Mouse (Mus musculus): ENCODE data around the gene Fam19a3. TPM values are rescaled to one million over a fixed set of nuclear protein-coding genes. Genes with fewer than 3 reads are reported as not detected.
"Not testable (repeated sequence)": the region's sequence is repeated elsewhere in the genome, so short reads cannot be mapped to it uniquely, and the experiment has no call there.

Gene Fam19a3
- 0.12 and 0.20 TPM in 2 replicates for polyA plus RNA-seq (2015; fragmentation: Nextera tagmentation; extraction: Ambion mirVana)

DNA sequence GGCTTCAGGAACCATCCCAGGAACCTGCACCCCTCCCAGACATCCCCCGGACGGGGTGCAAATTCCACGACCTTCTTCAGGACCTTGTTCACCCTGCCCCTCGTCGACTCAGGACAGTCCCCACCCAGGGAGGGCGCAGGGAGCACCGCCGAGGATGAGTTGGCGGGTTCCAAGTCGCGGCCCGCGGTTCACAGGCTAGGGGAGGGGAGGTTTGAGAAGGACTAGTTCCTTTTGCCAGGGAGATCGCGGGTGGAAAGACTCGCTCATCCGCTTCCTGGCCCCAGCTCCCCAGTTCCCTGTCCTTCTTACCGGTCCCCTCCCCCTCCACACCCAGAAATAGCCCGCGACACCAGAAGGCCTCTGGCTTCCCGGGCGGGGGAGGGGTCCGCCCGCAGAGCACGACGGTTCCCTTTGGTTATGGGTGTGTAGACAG, at the start of gene Fam19a3:
Fam19a3 (minus strand) TSS at position 370 of the 433 bp plus-strand sequence.
- Histone ChIP-seq H3K4me2 (replicated peaks) (peak within 1 kb of the TSS; percentile 98), H3K4me3 (replicated peaks) (peak within 1 kb of the TSS; percentile 54), H3K27ac (replicated peaks) (no peak within 1 kb of the TSS), H3K9me3 (replicated peaks) (no peaks in the 10 kb centered on the region), H3K4me1 (peaks cover 29% of the 10 kb centered on the region), H3K36me3 (no peaks in the 10 kb centered on the region), H3K27me3 (peaks cover 72% of the 10 kb centered on the region), H3K9ac (peak within 1 kb of the TSS; percentile 33; the same call in 1 of the 2 replicates)
- under 1% methylated on average over 26 of the region's 26 CpGs for WGBS
- ATAC-seq (ENCODE audit: insufficient number of reproducible peaks, low FRiP score, low TSS enrichment, low read depth), result no peak

DNA sequence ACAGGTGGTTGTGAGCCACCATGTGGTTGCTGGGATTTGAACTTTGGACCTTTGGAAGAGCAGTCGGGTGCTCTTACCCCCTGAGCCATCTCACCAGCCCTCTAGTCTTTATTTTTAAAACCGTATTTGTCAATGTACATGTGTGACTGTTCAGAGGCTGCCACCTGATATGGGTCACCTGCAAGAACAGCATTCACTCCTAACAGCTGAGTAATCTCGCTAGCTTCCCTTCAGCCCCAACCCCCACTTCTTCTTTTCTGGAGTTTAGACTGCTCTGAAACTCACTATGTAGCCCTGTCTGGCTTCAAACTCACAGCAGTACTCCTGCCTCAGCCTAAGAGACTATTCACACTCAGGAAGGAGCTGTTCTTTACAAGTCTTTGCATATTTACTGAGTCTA, 40.8 kb upstream of the Fam19a3 start:
- Histone ChIP-seq H3K9ac (no peak overlapping the region), H3K4me3 (replicated peaks) (no peak overlapping the region), H3K27ac (replicated peaks) (no peak overlapping the region), H3K4me1 (peaks cover 11% of the 10 kb centered on the region), H3K4me2 (replicated peaks) (no peak overlapping the region), H3K9me3 (replicated peaks) (no peaks in the 10 kb centered on the region), H3K36me3 (peaks cover 31% of the 10 kb centered on the region), H3K27me3 (no peaks in the 10 kb centered on the region)
- 78% methylated on average over 3 of the region's 3 CpGs for WGBS
- ATAC-seq (ENCODE audit: insufficient number of reproducible peaks, low FRiP score, low TSS enrichment, low read depth), result no peak

- no peak overlapping the region for H3K4me2 ChIP-seq (replicated peaks)
- H3K9ac ChIP-seq, result no peak overlapping the region
- H3K27me3 ChIP-seq, result no peaks in the 10 kb centered on the region
- H3K4me3 ChIP-seq (replicated peaks), result no peak overlapping the region
- no peak for ATAC-seq (ENCODE audit: insufficient number of reproducible peaks, low FRiP score, low TSS enrichment, low read depth)
- WGBS, result 52% methylated on average over 1 of the region's 1 CpGs
- no peak overlapping the region for H3K27ac ChIP-seq (replicated peaks)
- H3K9me3 ChIP-seq (replicated peaks), result no peaks in the 10 kb centered on the region
- peaks cover 21% of the 10 kb centered on the region for H3K4me1 ChIP-seq
- H3K36me3 ChIP-seq, result peaks cover 17% of the 10 kb centered on the region
Observed at GRCm38 (mm10) chr3:104820426-104820825, 38.8 kb upstream of the Fam19a3 start.

DNA sequence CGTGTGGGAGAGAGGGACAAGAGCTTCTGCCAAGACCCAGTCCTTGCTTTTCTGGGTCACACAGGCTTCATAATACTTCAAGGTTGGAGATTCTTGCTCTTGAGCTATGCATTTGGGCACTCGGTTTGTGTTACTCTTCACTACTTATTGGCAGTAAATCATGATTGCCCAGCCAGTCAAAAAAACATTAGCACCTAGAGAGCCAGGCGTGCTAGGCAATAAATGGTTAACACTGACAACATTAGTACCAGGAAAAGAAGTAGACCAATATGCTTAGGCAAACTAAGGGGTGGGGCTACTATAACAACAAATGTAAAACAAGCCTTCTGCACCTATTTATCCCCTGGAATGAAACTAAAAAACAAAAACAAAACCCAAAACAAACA, 37.1 kb upstream of the Fam19a3 start:
- no peak overlapping the region for H3K9ac ChIP-seq
- WGBS, result 7% methylated on average over 3 of the region's 3 CpGs
- ATAC-seq (ENCODE audit: insufficient number of reproducible peaks, low FRiP score, low TSS enrichment, low read depth), result no peak

GRCm38 (mm10) chr3:104817991-104818748, 36.5 kb upstream of the Fam19a3 start, which contains the start of gene Mov10:
Gene Mov10, minus strand, starts transcription at chr3:104818563.
- peaks cover 13% of the 10 kb centered on the region for H3K36me3 ChIP-seq
- WGBS, result under 1% methylated on average over 40 of the region's 40 CpGs
- peak within 1 kb of the TSS; percentile 97 for H3K27ac ChIP-seq (replicated peaks)
- peak within 1 kb of the TSS; percentile 94 for H3K4me3 ChIP-seq (replicated peaks)
- peaks cover 21% of the 10 kb centered on the region for H3K4me1 ChIP-seq
- peak; percentile 81 for ATAC-seq (ENCODE audit: insufficient number of reproducible peaks, low FRiP score, low TSS enrichment, low read depth)
- peak within 1 kb of the TSS; percentile 75 for H3K4me2 ChIP-seq (replicated peaks)
- no peaks in the 10 kb centered on the region for H3K27me3 ChIP-seq
- H3K9me3 ChIP-seq (replicated peaks), result no peaks in the 10 kb centered on the region
- H3K9ac ChIP-seq, result peak within 1 kb of the TSS; percentile 96

More for the DNA sequence above, 37.1 kb upstream of the Fam19a3 start:
- Histone ChIP-seq H3K36me3 (peaks cover 13% of the 10 kb centered on the region), H3K4me1 (peaks cover 21% of the 10 kb centered on the region), H3K27me3 (no peaks in the 10 kb centered on the region), H3K9me3 (replicated peaks) (no peaks in the 10 kb centered on the region), H3K4me2 (replicated peaks) (peak overlapping the region; percentile 75), H3K27ac (replicated peaks) (peak overlapping the region; percentile 97), H3K4me3 (replicated peaks) (peak overlapping the region; percentile 94)

- Histone ChIP-seq H3K4me2 (replicated peaks) (peak overlapping the region; percentile 75), H3K36me3 (peaks cover 13% of the 10 kb centered on the region), H3K27me3 (no peaks in the 10 kb centered on the region), H3K4me1 (peaks cover 21% of the 10 kb centered on the region), H3K9me3 (replicated peaks) (no peaks in the 10 kb centered on the region), H3K4me3 (replicated peaks) (peak overlapping the region; percentile 94), H3K9ac (peak overlapping the region; percentile 96), H3K27ac (replicated peaks) (peak overlapping the region; percentile 97)
- peak; percentile 86 for ATAC-seq (ENCODE audit: insufficient number of reproducible peaks, low FRiP score, low TSS enrichment, low read depth)
- 0% methylated on average over 38 of the region's 46 CpGs for WGBS
Observed at GRCm38 (mm10) chr3:104817481-104817990, 35.9 kb upstream of the Fam19a3 start.

- Histone ChIP-seq H3K27ac (replicated peaks) (no peak overlapping the region), H3K4me3 (replicated peaks) (no peak overlapping the region), H3K4me2 (replicated peaks) (no peak overlapping the region), H3K9ac (no peak overlapping the region), H3K4me1 (peaks cover 21% of the 10 kb centered on the region), H3K9me3 (replicated peaks) (no peaks in the 10 kb centered on the region), H3K36me3 (peaks cover 4% of the 10 kb centered on the region; the same call in 1 of the 2 replicates), H3K27me3 (no peaks in the 10 kb centered on the region)
- 94% methylated on average over 7 of the region's 7 CpGs for WGBS
- ATAC-seq (ENCODE audit: insufficient number of reproducible peaks, low FRiP score, low TSS enrichment, low read depth), result no peak
Observed at GRCm38 (mm10) chr3:104816130-104816529, 34.5 kb upstream of the Fam19a3 start.

- Histone ChIP-seq H3K4me3 (replicated peaks) (no peak overlapping the region), H3K27ac (replicated peaks) (no peak overlapping the region), H3K4me2 (replicated peaks) (no peak overlapping the region), H3K9me3 (replicated peaks) (no peaks in the 10 kb centered on the region), H3K27me3 (no peaks in the 10 kb centered on the region), H3K4me1 (peaks cover 21% of the 10 kb centered on the region), H3K36me3 (0 out of 2 replicates have a peak, but pooled peaks cover under 1% of the 10 kb centered on the region), H3K9ac (no peak overlapping the region)
- no peak for ATAC-seq (ENCODE audit: insufficient number of reproducible peaks, low FRiP score, low TSS enrichment, low read depth)
- 84% methylated on average over 2 of the region's 2 CpGs for WGBS
Observed at GRCm38 (mm10) chr3:104815346-104815745, 33.7 kb upstream of the Fam19a3 start.

DNA sequence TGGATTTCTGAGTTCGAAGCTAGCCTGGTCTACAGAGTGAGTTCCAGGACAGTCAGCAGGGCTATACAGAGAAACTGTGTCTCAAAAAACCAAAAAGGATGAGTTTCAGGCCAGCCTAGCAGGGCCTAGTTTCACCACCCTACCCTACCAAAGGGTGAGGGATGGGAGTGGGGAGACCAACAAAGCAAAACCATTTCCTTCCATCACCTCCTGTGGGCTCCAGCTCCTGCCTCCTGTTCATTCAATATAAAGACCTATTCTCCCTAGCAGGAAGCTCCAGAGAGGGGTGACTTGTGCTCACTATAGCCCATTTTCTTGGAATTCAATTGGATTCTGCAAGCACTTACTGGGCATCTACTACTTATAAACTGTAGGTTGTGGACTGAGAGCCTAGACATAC, 33.1 kb upstream of the Fam19a3 start:
- no peaks in the 10 kb centered on the region for H3K9me3 ChIP-seq (replicated peaks)
- ATAC-seq (ENCODE audit: insufficient number of reproducible peaks, low FRiP score, low TSS enrichment, low read depth), result no peak
- H3K4me1 ChIP-seq, result peaks cover 21% of the 10 kb centered on the region
- 97% methylated on average over 1 of the region's 1 CpGs for WGBS
- no peak overlapping the region for H3K27ac ChIP-seq (replicated peaks)
- H3K9ac ChIP-seq, result no peak overlapping the region
- H3K4me3 ChIP-seq (replicated peaks), result no peak overlapping the region
- no peak overlapping the region for H3K4me2 ChIP-seq (replicated peaks)
- H3K27me3 ChIP-seq, result no peaks in the 10 kb centered on the region
- H3K36me3 ChIP-seq, result no peaks in the 10 kb centered on the region

- H3K9me3 ChIP-seq (replicated peaks); H3K4me2 ChIP-seq (replicated peaks); H3K36me3 ChIP-seq; H3K27ac ChIP-seq (replicated peaks); ATAC-seq (ENCODE audit: insufficient number of reproducible peaks, low FRiP score, low TSS enrichment, low read depth); H3K4me3 ChIP-seq (replicated peaks); H3K9ac ChIP-seq; H3K27me3 ChIP-seq: not testable (repeated sequence)
- 92% methylated on average over 7 of the region's 7 CpGs for WGBS
- H3K4me1 ChIP-seq, result peaks cover 11% of the 10 kb centered on the region
Observed at GRCm38 (mm10) chr3:104813227-104813626, 31.6 kb upstream of the Fam19a3 start.

DNA sequence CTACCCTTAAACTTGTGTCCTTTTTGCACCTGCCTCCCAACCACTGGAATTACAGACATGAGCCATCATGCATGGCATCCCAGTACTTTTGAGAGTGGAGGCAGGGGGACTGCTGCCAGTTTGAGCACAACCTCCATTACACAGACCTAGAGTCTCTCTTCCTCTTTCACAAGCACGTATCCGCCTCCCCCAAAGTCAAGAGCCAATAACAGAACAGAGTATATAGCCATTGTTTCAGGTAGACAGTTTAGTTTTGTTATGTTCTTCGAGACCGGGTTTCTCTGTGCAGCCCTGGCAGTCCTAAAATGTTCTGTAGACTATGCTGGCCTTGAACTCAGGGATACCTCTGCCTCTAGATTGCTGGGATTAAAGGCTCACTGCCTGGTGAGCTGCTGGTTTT, 30.6 kb upstream of the Fam19a3 start:
- no peaks in the 10 kb centered on the region for H3K9me3 ChIP-seq (replicated peaks)
- H3K4me3 ChIP-seq (replicated peaks), result no peak overlapping the region
- no peak overlapping the region for H3K4me2 ChIP-seq (replicated peaks)
- no peaks in the 10 kb centered on the region for H3K27me3 ChIP-seq
- no peaks in the 10 kb centered on the region for H3K36me3 ChIP-seq
- no peak for ATAC-seq (ENCODE audit: insufficient number of reproducible peaks, low FRiP score, low TSS enrichment, low read depth)
- H3K4me1 ChIP-seq, result peaks cover 8% of the 10 kb centered on the region
- no peak overlapping the region for H3K27ac ChIP-seq (replicated peaks)
- 83% methylated on average over 4 of the region's 4 CpGs for WGBS
- no peak overlapping the region for H3K9ac ChIP-seq

All from embryonic facial prominence, embryonic 15.5 days (tissue).